Mouse (Mus musculus): ENCODE measurements around the gene Slc25a12. TPM values are rescaled to one million over a fixed set of nuclear protein-coding genes. Genes with fewer than 3 reads are reported as not detected.

The Slc25a12 gene
- polyA plus RNA-seq, 1 experiment = 73.7 TPM

DNA sequence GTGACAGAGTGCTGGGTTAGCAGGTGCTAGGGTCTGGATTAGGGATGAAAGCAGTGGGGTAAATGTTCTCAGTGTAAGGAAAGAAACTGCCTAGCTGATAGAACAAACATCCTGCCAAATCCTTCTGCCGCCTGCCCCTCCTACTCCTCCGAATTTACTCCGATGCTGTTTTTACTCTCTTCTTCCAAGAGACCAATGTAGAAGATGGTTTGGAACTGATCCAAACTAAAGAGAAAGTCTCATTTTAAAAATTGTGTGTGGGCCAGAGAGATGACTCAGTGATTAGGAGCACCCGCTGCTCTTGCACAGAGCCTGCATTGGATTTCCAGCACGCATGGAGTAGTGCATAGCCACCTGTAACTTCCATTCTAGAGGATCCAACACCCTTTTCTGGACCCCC, 4.2 kb upstream of the Slc25a12 start:
- no peak for TF ChIP-seq CTCF (IDR thresholded peaks at IDR 0.05; ENCODE audit: borderline replicate concordance, extremely low read depth, insufficient read depth, insufficient read length)
- no peak for TF ChIP-seq POLR2A (IDR thresholded peaks at IDR 0.05; ENCODE audit: borderline replicate concordance, extremely low read depth, insufficient read depth, insufficient read length, poor library complexity, severe bottlenecking)
- peak; percentile 31 for DNase-seq (ENCODE audit: low read depth)

DNA sequence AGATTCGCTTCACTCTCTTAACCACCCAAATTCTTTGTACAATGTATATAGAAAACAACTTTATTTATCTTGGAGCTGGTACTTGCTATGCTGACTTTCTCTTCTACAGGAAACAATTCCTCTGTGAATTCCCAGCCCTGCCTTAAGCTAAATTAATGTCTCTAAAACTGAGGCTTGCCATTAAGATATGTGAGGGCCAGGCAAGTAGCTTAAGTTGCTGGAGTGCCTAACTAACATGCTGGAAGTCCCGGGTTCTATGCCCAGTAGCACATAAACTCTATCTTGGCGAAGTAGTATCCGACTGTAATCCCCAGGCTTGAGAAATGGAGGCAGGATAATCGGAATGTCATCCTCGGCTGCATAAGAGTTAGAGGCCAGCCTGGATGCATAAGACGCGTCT, 537 bp upstream of the Slc25a12 start:
- TF ChIP-seq CTCF (IDR thresholded peaks at IDR 0.05; ENCODE audit: borderline replicate concordance, extremely low read depth, insufficient read depth, insufficient read length) = no peak
- TF ChIP-seq POLR2A (IDR thresholded peaks at IDR 0.05; ENCODE audit: borderline replicate concordance, extremely low read depth, insufficient read depth, insufficient read length, poor library complexity, severe bottlenecking) = no peak
- no peak for DNase-seq (ENCODE audit: low read depth)

GRCm38 (mm10) chr2:71366618-71367124, 878 bp downstream of the Slc25a12 start:
- TF ChIP-seq CTCF (IDR thresholded peaks at IDR 0.05; ENCODE audit: borderline replicate concordance, extremely low read depth, insufficient read depth, insufficient read length) (no peak), POLR2A (IDR thresholded peaks at IDR 0.05; ENCODE audit: borderline replicate concordance, extremely low read depth, insufficient read depth, insufficient read length, poor library complexity, severe bottlenecking) (no peak)
- DNase-seq (ENCODE audit: low read depth) = peak; percentile 49

DNA sequence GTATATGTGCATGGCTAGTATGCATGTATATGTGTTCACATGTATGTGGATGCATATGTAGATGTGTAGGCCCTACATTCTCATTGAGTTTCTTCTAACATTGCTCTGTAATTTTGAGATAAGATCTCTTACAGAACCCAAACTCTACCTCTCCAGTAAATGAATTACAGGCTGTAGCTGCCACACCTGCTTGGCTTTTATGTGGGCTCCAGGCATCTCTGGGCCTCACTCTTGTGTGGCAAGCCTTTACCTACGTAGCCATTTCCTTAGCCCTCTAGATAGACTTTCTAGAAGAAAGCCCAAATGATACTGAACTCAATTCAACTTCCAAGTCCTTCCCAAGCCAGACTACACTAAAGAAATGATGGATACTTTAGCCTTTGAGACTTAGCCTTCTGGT, 7.4 kb downstream of the Slc25a12 start:
- no peak for DNase-seq (ENCODE audit: low read depth)
- no peak for TF ChIP-seq CTCF (IDR thresholded peaks at IDR 0.05; ENCODE audit: borderline replicate concordance, extremely low read depth, insufficient read depth, insufficient read length)
- no peak for TF ChIP-seq POLR2A (IDR thresholded peaks at IDR 0.05; ENCODE audit: borderline replicate concordance, extremely low read depth, insufficient read depth, insufficient read length, poor library complexity, severe bottlenecking)

DNA sequence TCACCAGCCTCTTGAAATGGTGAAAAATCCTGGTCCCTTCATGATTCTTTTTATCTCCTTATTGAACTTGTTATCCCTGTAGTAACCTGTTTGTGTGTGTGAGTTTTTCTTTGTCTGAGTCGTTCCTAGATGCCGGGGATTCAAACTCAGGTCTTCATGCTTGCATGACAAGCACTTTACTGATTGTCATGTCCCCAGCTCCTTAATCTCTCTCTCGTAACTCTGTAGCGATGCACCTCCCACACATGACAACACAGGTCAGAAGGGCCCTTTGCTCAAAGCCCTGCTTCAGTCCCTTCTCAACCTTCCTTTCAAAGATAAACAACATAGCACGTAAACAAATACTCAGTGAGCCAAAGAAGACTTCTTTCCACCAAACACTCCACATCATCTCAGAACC, 9.2 kb downstream of the Slc25a12 start:
- DNase-seq (ENCODE audit: low read depth) = no peak
- no peak for TF ChIP-seq CTCF (IDR thresholded peaks at IDR 0.05; ENCODE audit: borderline replicate concordance, extremely low read depth, insufficient read depth, insufficient read length)
- no peak for TF ChIP-seq POLR2A (IDR thresholded peaks at IDR 0.05; ENCODE audit: borderline replicate concordance, extremely low read depth, insufficient read depth, insufficient read length, poor library complexity, severe bottlenecking)

GRCm38 (mm10) chr2:71354055-71354425, 13.5 kb downstream of the Slc25a12 start:
- no peak for DNase-seq (ENCODE audit: low read depth)

GRCm38 (mm10) chr2:71353306-71354054, 14.1 kb downstream of the Slc25a12 start:
- no peak for TF ChIP-seq CTCF (IDR thresholded peaks at IDR 0.05; ENCODE audit: borderline replicate concordance, extremely low read depth, insufficient read depth, insufficient read length)
- TF ChIP-seq POLR2A (IDR thresholded peaks at IDR 0.05; ENCODE audit: borderline replicate concordance, extremely low read depth, insufficient read depth, insufficient read length, poor library complexity, severe bottlenecking) = no peak

More at GRCm38 (mm10) chr2:71354055-71354425, 13.5 kb downstream of the Slc25a12 start:
- TF ChIP-seq POLR2A (IDR thresholded peaks at IDR 0.05; ENCODE audit: borderline replicate concordance, extremely low read depth, insufficient read depth, insufficient read length, poor library complexity, severe bottlenecking) = no peak
- no peak for TF ChIP-seq CTCF (IDR thresholded peaks at IDR 0.05; ENCODE audit: borderline replicate concordance, extremely low read depth, insufficient read depth, insufficient read length)

DNA sequence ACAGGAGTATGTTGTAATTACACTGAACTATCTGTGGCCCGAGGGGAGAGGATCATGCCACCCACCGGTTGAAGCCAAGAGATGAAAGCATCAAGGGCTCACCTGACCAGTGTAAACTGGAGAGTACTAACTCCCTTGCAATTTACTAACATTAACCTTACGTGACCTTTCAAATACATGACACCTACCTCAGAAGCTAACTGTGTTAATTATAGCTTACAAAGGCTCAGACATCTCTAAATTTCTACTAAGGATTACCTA, 15.9 kb downstream of the Slc25a12 start:
- no peak for DNase-seq (ENCODE audit: low read depth)
- TF ChIP-seq CTCF (IDR thresholded peaks at IDR 0.05; ENCODE audit: borderline replicate concordance, extremely low read depth, insufficient read depth, insufficient read length) (no peak), POLR2A (IDR thresholded peaks at IDR 0.05; ENCODE audit: borderline replicate concordance, extremely low read depth, insufficient read depth, insufficient read length, poor library complexity, severe bottlenecking) (no peak)

More at GRCm38 (mm10) chr2:71353306-71354054, 14.1 kb downstream of the Slc25a12 start:
- DNase-seq (ENCODE audit: low read depth) = no peak

GRCm38 (mm10) chr2:71350904-71351726, 16.4 kb downstream of the Slc25a12 start:
- DNase-seq (ENCODE audit: low read depth) = no peak
- TF ChIP-seq POLR2A (IDR thresholded peaks at IDR 0.05; ENCODE audit: borderline replicate concordance, extremely low read depth, insufficient read depth, insufficient read length, poor library complexity, severe bottlenecking) (no peak), CTCF (IDR thresholded peaks at IDR 0.05; ENCODE audit: borderline replicate concordance, extremely low read depth, insufficient read depth, insufficient read length) (no peak)

DNA sequence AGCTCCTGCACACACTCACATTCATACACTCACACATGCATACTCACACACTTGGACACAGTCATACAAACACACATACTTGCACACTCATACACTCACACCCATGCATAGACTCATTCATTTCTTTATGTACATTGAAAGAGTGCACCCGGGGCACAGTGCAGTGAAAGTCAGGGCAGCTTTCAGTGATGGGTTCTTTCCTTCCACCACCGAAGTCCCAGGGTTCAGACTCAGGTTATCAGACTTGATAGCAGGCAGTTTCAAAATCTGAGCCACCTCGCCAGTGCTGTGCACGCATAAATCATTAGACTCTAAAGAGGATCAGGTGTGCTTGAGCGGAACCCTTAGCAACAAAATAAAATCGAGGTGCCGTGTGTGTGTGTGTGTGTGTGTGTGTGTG, 17.4 kb downstream of the Slc25a12 start:
- DNase-seq (ENCODE audit: low read depth) = no peak
- no peak for TF ChIP-seq POLR2A (IDR thresholded peaks at IDR 0.05; ENCODE audit: borderline replicate concordance, extremely low read depth, insufficient read depth, insufficient read length, poor library complexity, severe bottlenecking)
- no peak for TF ChIP-seq CTCF (IDR thresholded peaks at IDR 0.05; ENCODE audit: borderline replicate concordance, extremely low read depth, insufficient read depth, insufficient read length)

- TF ChIP-seq CTCF (IDR thresholded peaks at IDR 0.05; ENCODE audit: borderline replicate concordance, extremely low read depth, insufficient read depth, insufficient read length) (no peak), POLR2A (IDR thresholded peaks at IDR 0.05; ENCODE audit: borderline replicate concordance, extremely low read depth, insufficient read depth, insufficient read length, poor library complexity, severe bottlenecking) (no peak)
- DNase-seq (ENCODE audit: low read depth) = no peak
These were observed 18.0 kb downstream of the Slc25a12 start for GRCm38 (mm10) chr2:71349511-71349910.
